Mouse (Mus musculus) ovary, adult 18-20 months (tissue): Measurements from ENCODE around the gene Zbtb38.
"Not testable (repeated sequence)": the region's sequence is repeated elsewhere in the genome, so short reads cannot be mapped to it uniquely, and the experiment has no call there.

Experiments
- DNase-seq: peaks from one replicate; pipeline ENCODE4 v3.0.0; 2022; ENCODE audit warnings: low spot score, mixed read lengths

Gene Zbtb38

DNA sequence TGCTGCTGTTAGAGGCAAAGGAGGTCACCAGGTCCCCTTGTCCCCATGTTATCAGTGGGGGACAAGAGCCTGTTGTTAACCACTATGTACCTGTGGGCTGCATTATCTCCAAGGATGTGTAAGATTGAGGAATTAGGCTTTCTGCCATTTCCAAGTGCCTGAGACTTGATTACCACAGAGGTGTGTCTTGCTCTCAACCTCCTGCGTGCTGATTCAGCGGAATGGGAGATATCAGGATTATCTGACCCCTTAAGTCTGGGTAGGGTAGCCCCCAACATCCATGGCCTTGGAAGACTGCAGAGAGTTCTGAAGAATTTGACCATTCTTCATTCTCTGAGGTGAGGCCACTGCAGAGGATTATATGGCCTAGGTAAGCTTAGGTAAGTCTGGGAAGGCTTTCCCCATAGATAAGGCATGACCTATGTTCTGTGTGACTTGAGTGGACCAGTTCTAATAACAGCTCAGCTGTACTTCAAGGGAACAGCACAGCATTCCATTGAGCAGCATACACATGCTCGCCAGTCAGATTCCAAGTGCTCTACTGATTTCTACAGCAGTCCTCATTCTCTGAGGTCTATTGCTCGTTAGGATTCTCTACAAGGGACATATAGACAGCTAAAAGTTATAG lies 68.4 kb downstream of the Zbtb38 start:
- DNase-seq: no peak

DNA sequence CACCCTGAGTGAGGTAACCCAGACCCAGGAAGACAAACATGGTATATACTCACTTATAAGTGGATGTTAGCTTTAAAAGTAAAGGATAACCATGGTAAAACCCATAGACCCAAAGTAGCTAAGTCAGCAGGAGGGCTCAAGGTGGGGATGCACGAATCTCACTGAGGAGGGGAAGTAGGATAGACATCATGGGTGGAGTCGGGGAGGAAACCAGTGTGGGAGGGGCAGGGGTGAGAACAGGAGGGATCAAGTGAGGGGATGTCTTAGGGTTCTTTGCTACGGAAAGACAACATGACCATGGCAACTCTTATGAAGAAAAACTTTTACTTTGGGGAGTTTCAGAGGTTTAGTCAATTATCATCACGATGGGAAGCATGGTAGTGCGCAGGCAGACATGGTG lies 74.0 kb downstream of the Zbtb38 start:
- DNase-seq: no peak

DNA sequence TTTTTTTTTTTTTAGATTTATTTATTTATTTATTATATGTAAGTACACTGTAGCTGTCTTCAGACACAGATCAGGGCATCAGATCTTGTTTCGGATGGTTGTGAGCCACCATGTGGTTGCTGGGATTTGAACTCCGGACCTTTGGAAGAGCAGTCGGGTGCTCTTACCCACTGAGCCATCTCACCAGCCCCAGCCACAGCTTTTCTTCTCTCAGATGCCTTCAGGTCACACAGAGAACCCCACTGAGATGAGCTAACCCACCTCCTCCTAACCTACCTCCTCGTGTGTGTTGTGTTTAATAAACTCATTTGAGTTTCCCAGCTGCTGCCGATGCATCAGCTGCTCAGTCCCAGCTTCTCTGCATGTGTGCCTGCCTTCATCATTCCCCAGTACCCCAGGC lies 74.9 kb downstream of the Zbtb38 start:
- not testable (repeated sequence) for DNase-seq

DNA sequence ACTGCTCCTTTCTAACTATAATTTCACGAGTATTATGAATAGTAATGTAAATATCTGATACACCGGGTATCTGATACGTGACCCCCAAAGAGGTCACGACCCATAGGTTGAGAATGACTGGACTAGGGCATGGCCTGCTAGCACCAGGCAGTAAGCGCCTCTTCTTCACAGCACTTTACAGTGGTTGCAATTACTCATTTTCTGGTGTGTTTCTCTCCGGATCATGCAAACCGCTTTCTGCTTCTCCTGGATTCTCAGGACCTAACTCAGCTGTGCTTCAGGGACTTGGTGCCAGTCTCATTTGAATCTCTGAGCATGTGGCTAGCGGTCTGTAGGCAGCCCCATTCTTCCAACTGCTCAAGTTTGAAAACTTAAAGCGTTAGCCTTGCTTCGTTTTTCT lies 76.0 kb downstream of the Zbtb38 start:
- no peak for DNase-seq

DNA sequence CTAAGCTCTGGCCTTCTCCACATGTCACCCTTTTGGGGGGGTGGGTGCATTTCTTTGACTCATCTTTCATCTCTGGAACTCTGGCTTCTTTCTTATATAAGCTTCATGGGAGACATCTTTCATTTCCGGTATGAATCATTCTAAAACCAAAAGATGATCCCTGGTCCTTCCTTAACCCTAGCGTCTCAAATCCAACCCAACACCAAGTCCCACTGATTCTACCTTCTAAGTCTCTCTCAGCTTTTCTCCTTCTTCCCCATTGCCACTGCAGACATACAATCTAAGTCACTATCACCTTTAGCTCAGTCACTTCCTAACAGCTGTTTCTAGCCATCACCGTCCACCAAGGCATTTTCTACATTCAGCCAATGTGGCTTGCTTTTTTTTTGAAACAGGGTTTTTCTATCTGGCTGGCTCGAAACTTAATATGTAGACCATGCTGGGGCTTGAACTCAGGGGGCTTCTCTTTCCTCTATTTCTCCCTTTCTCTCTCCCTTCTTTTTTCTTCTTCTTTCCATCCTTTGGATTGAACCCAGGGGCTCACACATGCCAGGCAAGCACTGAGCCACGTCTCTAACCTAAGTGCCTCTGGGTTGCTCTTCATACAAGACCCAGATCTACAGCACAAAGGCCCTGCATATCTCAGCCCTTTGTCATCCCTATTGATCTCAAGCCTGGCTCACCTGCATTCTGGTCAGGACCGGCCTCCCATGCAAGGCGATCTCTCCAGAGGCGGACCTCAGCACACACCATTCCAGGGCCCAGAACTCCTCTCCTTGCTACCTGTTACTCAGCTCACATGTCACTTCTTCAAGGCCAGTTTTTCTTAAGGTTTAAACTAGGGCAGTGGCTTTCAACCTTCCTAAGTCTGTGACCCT lies 76.6 kb downstream of the Zbtb38 start:
- no peak for DNase-seq

DNA sequence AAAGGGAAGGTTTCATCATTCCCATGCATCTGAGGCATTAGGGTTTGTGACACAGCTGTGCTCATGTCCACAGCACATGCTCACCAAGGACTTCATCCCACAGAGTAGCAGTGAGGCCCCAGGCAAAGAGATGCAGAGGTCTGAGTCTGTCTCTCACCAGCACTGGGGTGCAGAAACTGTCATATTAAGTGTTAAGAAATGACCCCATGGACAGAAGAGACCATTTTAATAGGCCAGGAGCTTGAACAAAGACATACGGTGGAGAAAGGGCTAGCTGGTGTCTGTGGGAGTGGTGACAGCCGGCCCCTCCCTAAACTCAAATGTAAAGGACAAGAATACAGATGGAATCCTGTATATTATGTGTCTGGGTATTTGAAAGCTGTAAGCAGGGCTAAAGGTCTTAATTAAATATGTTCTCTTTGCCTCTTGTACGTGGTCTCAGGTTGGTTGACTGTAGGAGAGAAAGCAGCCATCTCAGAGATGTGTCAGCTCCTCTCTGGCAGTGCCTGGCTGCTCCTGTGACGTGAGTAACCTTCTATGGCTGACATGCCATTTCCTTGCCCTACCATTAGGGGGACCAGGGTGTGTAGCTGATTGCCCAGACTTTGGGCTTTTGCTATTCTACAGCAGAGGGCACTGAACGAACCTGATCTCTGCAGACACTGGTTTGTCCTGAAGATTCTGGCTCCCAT lies 77.4 kb downstream of the Zbtb38 start:
- DNase-seq: peak; percentile 43

DNA sequence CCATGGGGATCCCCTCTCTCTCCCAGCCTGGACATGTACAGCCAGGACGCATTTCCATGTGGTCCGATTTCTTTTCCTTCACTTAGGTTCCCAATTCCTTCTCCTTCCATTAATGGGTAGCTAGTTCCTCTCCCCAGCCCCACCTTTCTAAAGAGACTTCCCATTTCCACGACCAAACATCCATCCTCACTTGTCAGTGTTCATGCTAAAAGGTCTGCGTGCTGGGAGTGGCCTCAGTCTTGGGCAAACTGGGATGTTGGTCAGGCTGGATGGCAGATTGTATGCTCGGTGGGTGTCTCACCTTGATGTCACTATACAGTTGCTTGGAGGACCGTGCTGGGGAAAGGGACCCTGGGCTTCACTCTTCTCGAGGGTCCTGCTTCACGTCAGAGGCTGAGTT lies 78.3 kb downstream of the Zbtb38 start:
- no peak for DNase-seq

DNA sequence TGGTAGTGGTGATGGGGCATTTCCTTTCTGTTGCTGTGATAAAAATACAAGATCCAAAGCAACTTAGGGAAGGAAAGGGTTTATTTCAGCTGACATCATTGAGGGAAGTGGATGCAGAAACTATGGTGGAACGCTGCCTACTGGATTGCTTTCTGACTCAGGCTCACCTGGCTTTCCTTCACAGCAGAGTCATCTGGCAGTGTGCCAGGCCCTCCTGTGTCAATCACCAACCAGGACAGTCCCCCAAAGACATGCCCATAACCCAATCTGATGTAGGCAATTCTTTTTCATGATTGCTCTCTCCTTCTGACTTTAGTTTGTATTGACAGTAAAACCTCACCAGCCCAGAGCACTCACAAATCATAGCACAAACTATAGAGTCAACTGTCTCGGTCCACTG lies 80.2 kb downstream of the Zbtb38 start:
- no peak for DNase-seq

DNA sequence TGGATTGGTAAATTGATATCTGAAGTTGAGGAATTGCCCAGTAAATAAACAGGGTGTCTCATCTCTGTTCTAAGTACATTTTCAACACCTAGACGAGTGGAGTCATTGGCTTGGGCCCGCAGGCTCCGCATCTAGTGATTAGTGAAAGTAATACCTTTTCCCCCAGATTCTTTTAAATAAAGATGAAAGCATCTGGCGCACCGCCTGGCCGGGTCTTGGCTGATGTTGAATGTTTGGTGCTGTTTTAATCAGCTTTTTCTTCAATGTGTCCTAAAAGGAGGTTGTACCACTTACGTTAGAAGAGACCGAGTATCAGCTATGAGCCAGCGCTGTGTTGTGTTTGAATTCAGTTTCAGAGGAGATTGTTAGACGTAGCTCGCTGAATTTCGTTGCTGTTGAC lies 81.4 kb downstream of the Zbtb38 start:
- DNase-seq: no peak

DNA sequence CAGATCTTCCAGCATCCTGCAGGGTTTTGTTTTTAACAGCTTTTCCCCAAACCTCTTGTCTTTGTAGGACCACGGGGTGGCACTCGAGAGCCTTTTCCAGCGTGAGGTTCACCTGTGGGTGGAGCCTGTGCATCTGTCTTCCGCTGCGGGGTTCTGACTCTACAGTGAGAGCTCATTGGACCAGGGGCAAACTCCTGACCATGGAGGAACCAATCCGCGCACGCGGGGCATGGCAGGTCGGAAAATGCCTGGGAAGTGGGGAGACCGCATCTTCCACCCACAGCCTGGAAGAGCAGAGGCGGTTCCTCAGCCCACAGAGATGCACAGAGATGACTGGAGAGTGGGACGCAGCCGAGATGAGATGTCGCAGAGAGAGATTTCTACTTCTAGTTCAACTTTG lies 82.8 kb downstream of the Zbtb38 start:
- peak; percentile 93 for DNase-seq

DNA sequence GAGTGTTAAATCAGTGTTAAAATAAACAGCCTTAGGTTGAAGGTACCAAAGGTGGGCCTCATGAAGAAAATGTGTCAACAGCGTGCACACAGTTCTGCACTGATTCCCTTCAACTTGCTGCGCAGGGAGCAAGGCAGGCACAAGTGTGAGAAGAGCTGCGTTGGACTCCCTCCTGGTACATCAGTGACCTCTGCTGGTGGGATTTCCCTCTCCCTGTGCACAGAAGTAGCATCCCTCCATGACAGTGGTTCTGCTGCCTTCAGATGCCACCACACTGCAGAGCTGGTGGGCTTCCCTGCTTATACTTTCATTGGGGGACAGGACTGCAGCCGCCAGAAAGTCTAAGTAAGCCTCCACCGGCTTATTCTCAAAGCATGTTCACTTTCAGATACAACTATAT lies 84.0 kb downstream of the Zbtb38 start:
- peak; percentile 48 for DNase-seq

DNA sequence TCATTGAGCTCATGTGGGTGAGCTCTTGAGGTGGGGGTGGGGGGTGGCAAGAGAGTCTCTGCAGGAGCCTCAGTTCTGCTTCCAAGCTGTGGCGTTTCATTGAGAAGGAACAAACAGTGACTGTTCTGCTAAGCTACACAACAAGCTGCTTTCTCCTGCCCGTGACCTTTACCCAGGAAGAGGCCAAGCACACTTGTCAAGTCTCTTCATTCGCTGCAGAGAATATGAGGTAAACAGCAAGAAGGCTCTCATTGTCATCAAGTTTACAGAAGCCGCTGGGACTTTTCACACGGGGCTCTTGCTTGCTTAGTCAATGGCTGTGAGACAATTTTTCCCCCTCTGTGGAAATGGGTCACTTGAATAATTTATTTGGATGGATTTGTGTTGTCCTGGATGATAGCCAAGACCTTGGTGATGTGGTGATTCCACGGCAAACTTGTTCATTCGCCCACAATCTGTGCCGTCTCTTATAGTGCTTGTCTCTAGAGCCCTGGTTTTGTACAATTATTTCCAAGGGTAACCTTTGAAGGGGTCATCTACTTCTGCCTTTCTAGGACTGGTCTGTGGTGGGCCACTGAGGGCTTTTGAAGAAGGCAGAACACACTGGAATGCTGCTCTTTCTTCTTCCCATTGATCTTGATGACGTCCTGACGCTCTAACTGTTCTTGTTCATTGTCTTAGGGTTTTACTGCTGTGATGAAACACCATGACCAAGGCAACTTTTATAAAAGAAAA lies 92.0 kb downstream of the Zbtb38 start:
- DNase-seq: no peak

DNA sequence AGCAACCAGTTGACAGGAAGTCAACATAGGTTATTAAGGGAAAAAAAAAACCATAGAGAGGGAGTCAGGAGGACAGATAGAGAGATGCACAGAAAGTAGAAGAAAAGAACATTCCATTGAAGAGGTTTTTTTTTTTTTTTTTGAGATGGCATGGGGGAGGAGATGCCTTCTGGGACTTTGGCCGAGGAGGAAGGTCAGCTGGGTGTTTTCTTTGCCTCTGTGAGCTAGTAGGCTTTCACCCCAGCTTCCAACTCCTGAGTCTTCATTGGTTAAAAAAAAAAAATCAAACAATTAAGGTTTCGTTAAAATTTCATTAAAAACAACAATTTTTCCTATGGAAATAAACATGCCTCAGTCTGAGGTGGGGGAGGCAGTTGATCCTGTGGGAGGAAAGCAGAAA lies 92.8 kb downstream of the Zbtb38 start:
- no peak for DNase-seq

DNA sequence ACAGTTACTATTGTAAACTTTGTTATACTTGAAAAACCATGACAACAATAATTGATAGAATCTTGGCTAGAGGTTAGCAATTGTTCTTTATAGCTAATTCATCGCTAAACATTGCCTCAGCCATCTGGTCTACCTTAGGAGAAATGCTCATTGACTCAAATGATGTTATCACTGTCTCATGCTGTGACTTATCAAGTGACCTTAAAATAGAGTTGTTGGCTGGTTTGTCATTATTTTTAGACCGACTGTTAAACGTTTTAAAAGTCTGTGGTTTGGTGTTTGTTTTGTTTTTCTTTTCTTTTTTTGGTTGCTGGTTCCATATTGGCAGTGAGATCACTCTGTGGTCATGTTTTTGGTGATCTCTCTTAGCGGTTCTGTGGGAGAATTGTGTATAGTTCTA lies 99.1 kb downstream of the Zbtb38 start:
- DNase-seq: no peak

DNA sequence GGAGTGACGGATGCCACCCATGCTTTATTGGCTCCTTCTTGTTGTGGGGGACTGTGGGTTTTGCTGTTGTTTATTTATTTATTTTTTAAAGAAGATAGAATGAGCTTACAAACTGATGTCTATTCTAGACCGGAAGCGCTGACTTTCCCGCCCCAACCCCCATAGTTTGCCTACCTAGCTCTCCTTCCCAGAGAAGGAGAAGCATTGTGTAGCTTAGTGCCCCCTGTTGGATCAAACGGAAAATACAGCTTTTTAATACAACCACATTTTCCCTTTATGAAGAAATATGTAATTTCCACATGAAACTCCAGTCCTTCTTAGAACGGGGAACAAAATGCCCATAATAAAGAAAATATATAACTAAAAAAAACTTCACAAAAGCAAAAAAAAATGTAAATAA lies 99.9 kb downstream of the Zbtb38 start:
- no peak for DNase-seq

DNA sequence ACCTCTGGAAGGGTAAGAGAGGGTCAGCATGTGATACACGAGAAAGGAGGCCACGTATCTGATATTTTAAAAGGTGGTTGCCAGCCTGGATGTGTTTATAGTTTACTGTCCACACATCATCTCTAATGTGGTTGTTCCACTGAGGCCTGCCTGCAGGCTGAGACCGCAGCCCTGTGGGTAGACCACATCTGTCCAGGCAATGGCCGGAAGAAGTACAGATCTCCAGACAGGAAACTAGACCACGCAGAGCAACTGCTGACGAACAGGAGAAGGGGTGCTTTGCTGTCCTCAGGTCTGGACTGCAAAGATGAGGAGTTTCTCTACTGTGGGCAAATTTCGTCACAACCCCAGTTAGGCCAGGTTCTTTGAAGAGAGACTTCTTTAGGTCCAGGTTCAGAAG lies 101.8 kb downstream of the Zbtb38 start:
- no peak for DNase-seq

DNA sequence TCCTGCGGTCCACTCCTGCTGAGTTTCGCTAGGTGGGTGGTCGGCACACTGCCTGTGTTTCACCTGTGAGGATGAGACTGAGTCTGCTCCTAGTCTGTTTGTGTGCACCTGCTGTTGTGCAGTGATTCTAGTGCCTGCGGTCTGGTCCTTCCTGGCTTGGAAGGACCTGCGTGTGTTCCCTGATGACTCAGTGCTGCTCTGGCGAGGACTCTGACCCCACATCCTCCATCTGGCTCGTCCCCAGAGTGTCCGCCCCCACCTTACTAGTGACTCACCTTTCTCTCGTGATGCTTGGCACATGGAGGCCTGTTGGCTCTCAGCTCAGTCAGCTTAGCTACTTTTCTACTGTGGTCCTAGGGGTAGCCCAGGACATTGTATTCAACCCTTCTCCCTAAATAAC lies 102.7 kb downstream of the Zbtb38 start:
- DNase-seq: no peak

DNA sequence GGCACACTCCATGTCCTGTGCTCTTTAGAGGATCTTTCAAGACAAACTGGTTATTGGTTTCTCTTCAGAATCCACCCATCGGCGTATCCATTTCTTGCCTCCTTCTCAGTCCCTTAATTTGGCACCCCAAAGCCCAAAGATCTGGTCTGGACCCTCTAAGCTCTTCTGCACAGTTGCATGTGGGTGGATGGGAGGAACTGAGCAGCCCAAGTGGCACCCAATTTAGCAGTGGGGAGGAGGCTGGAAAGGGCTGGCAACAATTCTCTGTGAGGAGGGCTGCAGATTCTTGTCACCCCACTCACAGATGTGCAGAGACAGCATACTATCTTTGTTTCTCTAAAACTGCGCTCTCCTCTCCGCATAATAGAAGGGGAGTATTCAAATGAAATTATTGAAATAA lies 103.3 kb downstream of the Zbtb38 start:
- DNase-seq: no peak

DNA sequence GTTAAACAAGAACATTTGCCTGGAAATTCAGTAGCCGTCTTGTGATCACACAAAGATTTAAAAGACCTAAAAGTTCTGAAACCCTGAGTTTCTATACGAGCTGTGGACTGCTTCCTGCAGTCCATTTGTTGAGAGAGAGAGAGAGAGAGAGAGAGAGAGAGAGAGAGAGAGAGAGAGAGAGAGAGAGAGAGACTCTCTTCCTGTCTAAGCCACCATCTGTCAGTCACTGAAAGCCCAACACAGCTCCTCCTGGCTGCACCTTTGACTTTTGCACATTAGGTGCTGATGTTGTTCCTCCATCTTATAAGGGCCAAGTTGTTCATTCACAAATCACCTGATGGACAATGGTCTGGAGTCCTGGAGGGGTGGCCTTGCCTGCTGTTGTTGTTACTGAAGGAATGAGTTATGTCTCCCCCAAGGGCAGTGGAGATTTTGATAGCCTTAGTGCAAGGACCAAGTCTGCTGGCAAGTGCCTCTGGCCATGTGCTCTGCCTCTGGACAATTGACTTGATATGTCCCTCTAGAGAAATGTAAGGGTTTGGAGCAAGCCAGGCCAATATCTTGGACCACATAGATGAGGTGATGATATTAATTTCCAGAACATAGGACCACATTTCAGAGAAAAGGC lies 105.8 kb downstream of the Zbtb38 start:
- DNase-seq: no peak

DNA sequence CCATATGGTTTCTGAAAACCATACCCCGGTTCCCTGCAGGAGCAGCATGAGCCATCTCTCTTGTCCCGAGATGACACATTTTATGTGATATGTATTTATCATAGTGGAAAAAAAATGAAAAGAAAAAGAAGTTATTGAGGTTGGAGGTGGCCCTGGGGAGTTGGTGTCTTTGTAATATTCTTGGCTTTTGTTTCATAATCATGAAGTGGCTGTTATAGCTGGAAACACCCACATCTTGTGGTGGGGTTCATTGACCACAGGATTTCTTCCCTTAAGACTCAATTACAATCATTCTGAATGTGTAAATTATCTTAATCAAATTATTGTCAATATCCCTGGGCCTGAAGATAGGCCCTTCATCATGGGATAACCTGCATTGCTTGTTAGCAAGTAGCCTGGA lies 107.8 kb downstream of the Zbtb38 start:
- DNase-seq: no peak

DNA sequence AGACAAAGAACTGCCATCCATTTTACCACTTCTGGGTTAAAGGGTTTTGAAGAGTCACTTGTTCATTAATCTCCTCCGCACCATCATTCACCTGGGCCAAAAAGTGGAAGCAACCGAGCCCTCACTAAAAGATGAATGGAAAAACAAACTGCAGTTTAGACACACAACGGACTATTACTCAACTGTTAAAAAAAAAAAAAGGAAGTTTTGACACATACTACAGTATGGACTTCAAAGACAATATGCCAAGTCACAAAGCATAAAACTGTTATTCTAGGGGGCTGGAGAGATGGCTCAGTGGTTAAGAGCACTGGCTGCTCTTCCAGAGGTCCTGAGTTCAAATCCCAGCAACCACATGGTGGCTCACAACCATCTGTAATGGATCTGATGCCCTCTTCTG lies 108.6 kb downstream of the Zbtb38 start:
- DNase-seq: not testable (repeated sequence)

DNA sequence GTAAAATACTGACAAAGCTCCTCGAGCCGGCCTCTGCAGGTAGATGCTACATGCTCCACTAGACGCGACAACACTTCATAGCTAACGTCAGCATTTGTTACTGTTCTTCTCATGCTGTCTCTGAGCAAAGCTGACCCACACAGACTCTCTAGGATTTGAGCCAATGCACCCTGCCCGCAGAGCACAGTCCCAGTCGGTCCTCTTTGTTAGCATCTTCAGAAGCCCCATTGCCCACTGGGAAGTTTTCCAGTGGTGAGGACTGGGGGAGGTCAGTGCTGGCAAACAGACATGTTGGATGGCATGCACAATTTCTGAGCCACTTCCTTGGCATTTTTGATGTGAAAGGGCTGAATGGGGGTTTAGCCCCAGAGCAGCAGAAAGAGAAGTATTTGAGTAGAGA lies 113.2 kb downstream of the Zbtb38 start:
- DNase-seq: no peak
